In the genomic region with DNA sequence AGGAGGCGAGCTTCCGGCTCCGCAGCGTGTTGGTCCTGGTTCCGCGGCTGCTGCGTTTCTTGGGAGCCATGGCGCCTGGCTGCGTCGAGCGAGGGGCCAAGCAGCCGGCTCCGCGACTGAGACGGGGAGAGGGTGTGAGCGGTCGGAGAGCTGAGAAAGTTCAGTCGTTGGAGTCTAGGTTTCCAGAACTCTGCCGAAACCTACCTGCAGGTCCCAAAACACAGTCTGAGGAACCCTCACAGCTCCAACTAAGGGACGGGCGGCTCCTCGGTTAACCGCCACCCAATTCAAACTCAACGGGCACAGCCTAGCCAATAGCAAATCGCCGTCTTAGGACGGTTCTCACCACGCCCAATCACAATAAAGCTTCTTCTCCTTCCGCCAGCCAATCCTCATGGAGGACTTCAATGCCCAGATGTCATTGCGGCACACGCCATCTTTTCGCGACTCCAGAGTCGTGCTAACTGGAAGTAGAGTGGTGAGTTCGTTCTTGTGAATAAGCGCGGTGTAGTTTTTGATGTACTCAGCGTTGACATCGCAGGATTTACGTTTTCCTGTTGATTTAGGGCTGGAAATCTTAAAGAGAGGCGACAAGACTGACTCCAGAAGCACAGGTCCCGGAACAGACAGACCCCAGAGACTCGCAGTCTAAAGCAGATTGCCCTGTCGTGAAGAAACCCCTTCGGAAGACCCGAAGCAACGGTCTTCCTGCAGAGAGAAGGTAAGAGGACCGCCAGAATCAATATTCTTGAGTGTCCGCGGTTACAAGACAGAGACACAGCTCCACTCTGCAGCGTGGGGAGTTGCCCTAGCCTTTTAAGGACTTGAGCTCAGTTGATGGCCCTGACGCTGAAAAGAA, we compare ENCODE assay signal across 8 mouse cellular contexts. TPM values are rescaled to one million over a fixed set of nuclear protein-coding genes. Genes with fewer than 3 reads are reported as not detected.
DNase-seq lines count a peak whose midpoint lies in the region; ATAC-seq and TF ChIP-seq lines count a peak whose summit lies in the region.

A gene (plus strand): TSS at position 436 of the 859 bp plus-strand sequence.

- TF ChIP-seq CTCF in ES-Bruce4 (IDR thresholded peaks at IDR 0.05; ENCODE audit: low read depth, low read length): no peak
- no peak for TF ChIP-seq CTCF in liver, postnatal 0 days (IDR thresholded peaks at IDR 0.05; ENCODE audit: low read depth)

- TF ChIP-seq EP300 in ES-Bruce4 (IDR thresholded peaks at IDR 0.05; ENCODE audit: insufficient read depth, low read depth, low read length): no peak
- TF ChIP-seq EP300 in liver, postnatal 0 days (IDR thresholded peaks at IDR 0.05; ENCODE audit: low read depth): peak; percentile 81

- H3K9ac ChIP-seq in ES-Bruce4 (ENCODE audit: low read depth, poor library complexity, severe bottlenecking): peak within 1 kb of the TSS; percentile 75
- H3K9ac ChIP-seq in forebrain, embryonic 13.5 days: peak within 1 kb of the TSS; percentile 81
- peak within 1 kb of the TSS; percentile 93 for H3K9ac ChIP-seq in liver, postnatal 0 days (replicated peaks)
- H3K9ac ChIP-seq in neural tube, embryonic 14.5 days (replicated peaks; ENCODE audit: low read depth, low read length): peak within 1 kb of the TSS; percentile 50

- H3K9me3 ChIP-seq in ES-Bruce4 (replicated peaks; ENCODE audit: control insufficient read depth, insufficient read depth, low read length, poor library complexity, severe bottlenecking): no peaks in the 10 kb centered on the region
- no peaks in the 10 kb centered on the region for H3K9me3 ChIP-seq in forebrain, embryonic 13.5 days (replicated peaks)
- H3K9me3 ChIP-seq in liver, postnatal 0 days (ENCODE audit: low read length): no peaks in the 10 kb centered on the region
- no peaks in the 10 kb centered on the region for H3K9me3 ChIP-seq in neural tube, embryonic 14.5 days (ENCODE audit: control insufficient read depth, low read length)

- TF ChIP-seq POLR2A in ES-Bruce4 (IDR thresholded peaks at IDR 0.05; ENCODE audit: insufficient read depth, low read length): peak; percentile 12

- H3K36me3 ChIP-seq in ES-Bruce4 (ENCODE audit: control insufficient read depth, insufficient read depth, low read length, poor library complexity, severe bottlenecking): peaks cover 7% of the 10 kb centered on the region; the same call in 1 of the 2 replicates
- peaks cover 29% of the 10 kb centered on the region for H3K36me3 ChIP-seq in forebrain, embryonic 13.5 days (ENCODE audit: poor library complexity, severe bottlenecking)
- peaks cover 10% of the 10 kb centered on the region for H3K36me3 ChIP-seq in liver, postnatal 0 days (replicated peaks; ENCODE audit: insufficient read depth, low read length)
- H3K36me3 ChIP-seq in neural tube, embryonic 14.5 days (ENCODE audit: control insufficient read depth, insufficient read depth, low read length): peaks cover 3% of the 10 kb centered on the region; the same call in 1 of the 2 replicates

- H3K27me3 ChIP-seq in ES-Bruce4 (ENCODE audit: control insufficient read depth, insufficient read depth, low read length, poor library complexity, severe bottlenecking): no peaks in the 10 kb centered on the region
- H3K27me3 ChIP-seq in forebrain, embryonic 13.5 days: no peaks in the 10 kb centered on the region
- H3K27me3 ChIP-seq in liver, postnatal 0 days (ENCODE audit: insufficient read depth, low read length): no peaks in the 10 kb centered on the region
- H3K27me3 ChIP-seq in neural tube, embryonic 14.5 days (ENCODE audit: control insufficient read depth, insufficient read depth, low read length): no peaks in the 10 kb centered on the region

- no peaks in the 10 kb centered on the region for H3K4me1 ChIP-seq in ES-Bruce4 (ENCODE audit: control insufficient read depth, insufficient read depth, low read length)
- H3K4me1 ChIP-seq in forebrain, embryonic 13.5 days: peaks cover 27% of the 10 kb centered on the region
- H3K4me1 ChIP-seq in liver, postnatal 0 days (ENCODE audit: insufficient read depth): peaks cover 15% of the 10 kb centered on the region
- H3K4me1 ChIP-seq in neural tube, embryonic 14.5 days (ENCODE audit: control insufficient read depth, insufficient read depth, low read length): peaks cover 12% of the 10 kb centered on the region

- DNase-seq in heart, postnatal 10 days: peak; percentile 97 to 98
- peak; percentile 88 for DNase-seq in large intestine, adult 2 months (ENCODE audit: low read depth, low spot score)
- DNase-seq in liver, postnatal 0 days: peak; percentile 94
- peak; percentile 94 for DNase-seq in testis, postnatal 10 days (ENCODE audit: low spot score)

- H3K4me2 ChIP-seq in forebrain, embryonic 13.5 days: peak within 1 kb of the TSS; percentile 85
- peak within 1 kb of the TSS; percentile 95 for H3K4me2 ChIP-seq in liver, postnatal 0 days (ENCODE audit: low read depth, low read length)
- peak within 1 kb of the TSS; percentile 89 for H3K4me2 ChIP-seq in neural tube, embryonic 14.5 days (ENCODE audit: low read depth, low read length)

- WGBS in forebrain, embryonic 13.5 days: under 1% methylated on average over 52 of the region's 52 CpGs
- under 1% methylated on average over 52 of the region's 52 CpGs for WGBS in large intestine, adult 2 months
- under 1% methylated on average over 52 of the region's 52 CpGs for WGBS in liver, postnatal 0 days (ENCODE audit: insufficient replicate concordance)
- WGBS in neural tube, embryonic 14.5 days: under 1% methylated on average over 52 of the region's 52 CpGs

- peak; percentile 99 for ATAC-seq in cerebellum, adult (ENCODE audit: insufficient number of reproducible peaks, low FRiP score, low TSS enrichment)
- peak; percentile 100 for ATAC-seq in forebrain, embryonic 13.5 days
- peak; percentile 100 for ATAC-seq in liver, postnatal 0 days
- peak; percentile 100 for ATAC-seq in neural tube, embryonic 14.5 days (ENCODE audit: low read depth)

- peak within 1 kb of the TSS; percentile 90 for H3K4me3 ChIP-seq in ES-Bruce4 (ENCODE audit: low read depth, low read length)
- H3K4me3 ChIP-seq in forebrain, embryonic 13.5 days: peak within 1 kb of the TSS; percentile 80
- H3K4me3 ChIP-seq in liver, postnatal 0 days (ENCODE audit: low read depth, low read length): peak within 1 kb of the TSS; percentile 97
- peak within 1 kb of the TSS; percentile 70 for H3K4me3 ChIP-seq in neural tube, embryonic 14.5 days (ENCODE audit: low read depth, low read length)

- intact Hi-C loops in heart, postnatal 10 days (cut with DNase I): loop anchor here (5.0 kb wide), 1 partner anchor 195 kb away; a partner anchor contains a TSS

- H3K27ac ChIP-seq in ES-Bruce4 (ENCODE audit: insufficient read depth, low read length): no peak within 1 kb of the TSS
- no peak within 1 kb of the TSS for H3K27ac ChIP-seq in forebrain, embryonic 13.5 days
- peak within 1 kb of the TSS; percentile 75 for H3K27ac ChIP-seq in liver, postnatal 0 days (ENCODE audit: low read depth)
- H3K27ac ChIP-seq in neural tube, embryonic 14.5 days (ENCODE audit: low read depth, low read length): 0 out of 2 replicates have a peak within 1 kb of the TSS, but pooled peaks have one; percentile 5

RNA-seq across cellular contexts. Expression of the gene that starts here (rescaled TPM):
- 9.5 and 15.2 TPM in 2 replicates for polyA plus RNA-seq in ES-Bruce4 (2011; ENCODE audit: insufficient read depth, insufficient read length, low read depth, missing spikeins)
- 13.9 and 16.3 TPM in 2 replicates for polyA plus RNA-seq in forebrain, embryonic 13.5 days (2015; fragmentation: Nextera tagmentation; extraction: Ambion mirVana)
- 10 to 100 TPM; 10.7 to 11.2 TPM for total RNA-seq in heart, postnatal 10 days (2021)
- polyA plus RNA-seq in large intestine, adult 2 months (2012; rRNA removed): 8.5 and 8.9 TPM in 2 replicates
- polyA plus RNA-seq in liver, postnatal 0 days (2015; fragmentation: Nextera tagmentation; extraction: Ambion mirVana): 2.4 and 2.6 TPM in 2 replicates
- 6.0 and 6.7 TPM in 2 replicates for polyA plus RNA-seq in neural tube, embryonic 14.5 days (2014; fragmentation: Nextera tagmentation; extraction: Ambion mirVana)

Comparison
In these comparisons a context has a peak if more than half of its experiments do, and no peak if none do; other contexts are left out.
1. H3K27ac ChIP-seq: peak in liver, postnatal 0 days (single experiment) and neural tube, embryonic 14.5 days (single experiment); none in ES-Bruce4 (single experiment) and forebrain, embryonic 13.5 days (single experiment).
2. Peak in every context shown above with its lines, with median percentiles within 50 percentile points of each other: H3K4me3 ChIP-seq, H3K9ac ChIP-seq, ATAC-seq, H3K4me2 ChIP-seq and DNase-seq.